Mouse (Mus musculus) left cerebral cortex, postnatal 36 days (tissue): ENCODE measurements around the gene 2310011J03Rik. TPM values are rescaled to one million over a fixed set of nuclear protein-coding genes. Genes with fewer than 3 reads are reported as not detected.

Source experiments
- DNase-seq, 2 experiments: peaks; one replicate each; pipeline ENCODE4 v3.0.0; 2021 to 2022; ENCODE audit warnings: low spot score in 2 of 2, mixed read lengths in 1 of 2
- intact Hi-C: fragments of 180-260 bp; cut with DNase I; formaldehyde crosslinking; loops from one replicate; pipeline ENCODE4 v1.15.1; 2025
- total RNA-seq, 2 experiments: library from RNA; stranded (reverse); gene quantifications; 2 replicates each; pipeline ENCODE4 v1.2.3; 2021

Gene 2310011J03Rik
- total RNA-seq, 2 experiments from 2014 or later, result 26.6 to 30.1 TPM

DNA sequence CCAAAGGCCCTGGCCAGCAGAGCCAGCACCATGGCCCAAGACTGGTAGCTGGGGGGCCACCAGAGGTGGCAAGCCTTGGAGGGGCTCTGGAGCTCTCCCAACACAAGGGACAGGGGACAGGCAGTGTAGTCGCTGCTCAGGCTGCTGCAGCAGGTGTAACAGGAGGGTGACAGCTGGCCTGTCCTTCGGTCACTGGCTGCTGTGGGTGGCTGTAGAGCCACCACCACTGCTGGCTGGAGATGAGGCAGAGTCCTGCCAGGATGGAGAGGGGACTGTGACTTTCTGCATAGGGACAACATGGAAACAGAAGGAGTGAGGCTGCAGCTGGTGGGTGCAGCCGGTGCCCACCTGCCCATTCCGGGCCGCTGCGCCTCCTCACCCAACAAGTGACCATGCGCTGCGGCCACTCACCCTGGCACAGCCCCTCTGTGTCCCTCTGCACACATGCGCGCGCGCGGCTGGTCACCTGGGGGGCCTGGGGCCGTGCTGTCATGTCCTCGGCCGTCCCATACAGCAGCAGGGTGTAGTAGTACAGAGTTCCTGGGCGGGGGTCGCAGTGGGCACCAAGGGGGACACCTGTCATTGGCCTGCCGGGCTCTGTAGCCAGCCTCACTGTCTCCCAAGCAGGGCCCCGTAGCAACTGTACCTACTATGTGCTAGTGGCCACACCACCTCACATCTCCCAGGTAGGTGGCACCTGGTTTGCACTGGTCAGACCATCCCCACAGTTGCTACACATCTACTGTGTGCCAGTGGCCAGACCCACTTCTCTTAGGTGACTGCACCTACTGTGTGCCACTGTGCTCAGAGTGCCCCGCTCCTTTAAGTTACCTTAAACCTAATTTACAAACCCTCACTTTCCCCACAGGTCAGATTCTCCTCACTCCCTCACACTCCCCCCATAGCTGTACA, 1.6 kb upstream of the 2310011J03Rik start:
- intact Hi-C loops, result no loop called here
- no peak for DNase-seq

DNA sequence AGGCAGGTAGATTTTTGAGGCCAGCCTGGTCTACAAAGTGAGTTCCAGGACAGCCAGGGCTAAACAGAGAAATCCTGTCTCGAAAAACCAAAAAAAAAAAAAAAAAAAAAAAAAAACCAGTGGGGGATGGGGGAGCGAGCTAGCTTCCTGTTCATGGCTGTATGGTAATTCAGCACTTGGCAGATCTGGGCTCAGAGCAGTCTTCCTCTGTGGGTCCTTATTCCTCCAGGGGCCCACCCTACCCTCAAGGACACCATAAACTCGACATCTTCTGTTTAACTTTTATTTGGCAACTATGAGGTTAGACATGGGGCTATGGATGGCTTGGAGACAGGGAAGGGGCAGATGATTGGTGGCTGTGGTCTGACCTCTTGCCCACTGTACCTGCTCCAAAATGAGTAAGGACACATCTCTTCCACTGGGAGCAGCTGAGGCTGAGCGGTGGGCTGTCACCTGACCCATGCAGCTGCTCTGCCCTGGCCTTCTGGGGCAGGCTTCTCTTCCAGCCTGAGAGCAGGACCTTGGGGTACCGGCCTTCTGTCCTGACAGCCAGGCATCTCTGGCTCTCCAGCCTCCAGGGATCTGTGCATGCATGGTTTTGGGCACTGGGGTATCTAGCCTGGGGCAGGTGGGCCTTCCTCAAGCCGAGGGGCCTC, 805 bp upstream of the 2310011J03Rik start:
- no peak for DNase-seq
- intact Hi-C loops, result no loop called here

DNA sequence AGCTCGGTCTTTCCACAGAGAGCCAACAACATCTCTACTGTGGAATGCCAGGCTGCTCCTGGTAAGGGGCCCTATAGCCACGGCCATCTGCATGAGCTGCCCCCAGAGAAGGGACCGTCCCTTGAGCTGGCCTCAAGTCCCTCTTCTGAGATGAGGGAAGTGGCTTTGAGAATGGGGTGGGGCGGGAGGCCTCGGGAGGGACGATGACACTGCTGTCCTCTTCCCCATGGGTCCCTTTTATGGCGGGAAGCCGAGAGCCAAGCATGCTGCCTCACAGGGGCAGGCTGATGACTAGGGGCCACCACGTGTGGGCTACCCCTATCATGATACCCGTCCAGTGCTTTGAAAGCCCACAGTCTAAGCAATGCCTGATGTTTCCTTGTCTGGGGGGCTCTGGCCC, 3.3 kb downstream of the 2310011J03Rik start:
- no peak for DNase-seq
- intact Hi-C loops, result no loop called here

DNA sequence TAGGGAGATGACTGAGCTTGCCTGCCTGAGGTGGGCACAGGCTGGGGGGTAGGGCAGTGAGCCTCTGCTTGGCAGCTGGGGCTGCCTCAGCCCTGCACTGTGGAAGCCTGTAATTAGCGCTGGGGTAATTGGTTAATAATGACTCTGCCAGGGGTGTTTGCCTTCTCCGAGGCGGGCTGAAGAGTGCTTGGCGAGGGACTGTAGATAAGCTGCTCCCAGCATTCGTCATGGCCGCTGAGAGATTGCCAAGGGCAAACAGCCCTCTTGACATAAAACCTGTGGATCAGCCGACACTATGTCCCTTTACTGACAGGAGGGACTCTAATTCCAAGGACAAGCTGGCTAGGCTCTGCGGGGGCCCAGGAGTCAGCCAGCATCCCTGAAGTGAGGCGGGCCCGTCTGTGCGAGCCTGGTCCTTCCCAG, 4.0 kb downstream of the 2310011J03Rik start:
- DNase-seq, result peak in 1 of 2 experiments; percentile 23

DNA sequence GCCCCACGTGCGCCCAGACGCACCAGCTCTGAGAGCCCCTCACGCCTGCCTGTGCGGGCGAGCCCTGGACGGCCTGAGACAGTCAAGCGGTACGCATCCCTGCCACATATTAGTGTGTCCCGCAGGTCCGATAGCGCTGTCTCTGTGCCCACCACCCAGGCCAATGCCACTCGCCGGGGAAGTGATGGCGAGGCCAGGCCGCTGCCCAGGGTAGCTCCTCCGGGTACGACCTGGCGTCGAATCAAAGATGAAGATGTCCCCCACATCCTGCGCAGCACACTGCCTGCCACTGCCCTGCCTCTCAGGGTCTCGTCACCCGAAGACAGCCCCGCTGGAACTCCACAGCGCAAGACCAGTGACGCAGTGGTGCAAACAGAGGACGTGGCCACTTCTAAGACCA, 5.0 kb downstream of the 2310011J03Rik start:
- intact Hi-C loops, result no loop called here
- peak in 1 of 2 experiments; percentile 18 for DNase-seq

More for the DNA sequence above, 4.0 kb downstream of the 2310011J03Rik start:
- intact Hi-C loops, result no loop called here

DNA sequence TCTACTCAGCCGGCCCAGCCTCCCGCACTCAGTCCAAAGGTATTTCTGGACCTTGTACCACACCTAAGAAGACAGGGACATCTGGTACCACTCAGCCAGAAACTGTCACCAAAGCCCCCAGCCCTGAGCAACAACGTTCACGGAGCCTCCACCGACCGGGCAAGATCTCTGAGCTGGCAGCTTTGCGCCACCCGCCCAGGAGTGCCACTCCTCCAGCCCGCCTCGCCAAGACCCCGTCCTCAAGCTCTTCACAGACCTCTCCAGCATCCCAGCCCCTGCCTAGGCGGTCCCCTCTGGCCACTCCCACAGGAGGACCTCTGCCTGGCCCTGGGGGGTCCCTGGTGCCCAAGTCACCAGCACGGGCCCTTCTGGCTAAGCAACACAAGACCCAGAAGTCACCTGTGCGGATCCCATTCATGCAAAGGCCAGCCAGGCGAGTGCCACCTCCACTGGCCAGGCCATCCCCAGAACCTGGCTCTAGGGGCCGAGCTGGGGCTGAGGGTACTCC, 5.8 kb downstream of the 2310011J03Rik start:
- intact Hi-C loops, result no loop called here

DNA sequence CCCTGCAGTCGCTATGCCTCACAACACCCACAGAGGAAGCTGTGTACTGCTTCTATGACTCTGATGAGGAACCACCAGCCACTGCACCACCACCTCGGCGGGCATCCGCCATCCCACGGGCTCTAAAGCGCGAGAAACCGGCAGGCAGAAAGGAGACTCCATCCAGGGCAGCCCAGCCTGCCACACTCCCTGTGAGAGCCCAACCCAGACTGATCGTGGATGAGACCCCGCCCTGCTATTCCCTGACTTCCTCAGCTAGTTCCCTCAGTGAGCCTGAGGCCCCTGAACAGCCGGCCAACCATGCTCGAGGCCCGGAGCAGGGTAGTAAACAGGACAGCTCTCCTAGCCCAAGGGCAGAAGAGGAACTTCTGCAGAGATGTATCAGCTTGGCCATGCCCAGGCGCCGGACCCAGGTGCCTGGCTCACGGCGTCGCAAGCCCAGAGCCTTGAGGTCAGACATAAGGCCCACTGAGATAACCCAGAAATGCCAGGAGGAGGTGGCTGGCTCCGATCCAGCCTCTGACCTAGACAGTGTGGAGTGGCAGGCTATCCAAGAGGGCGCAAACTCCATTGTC, 6.6 kb downstream of the 2310011J03Rik start:
- intact Hi-C loops, result no loop called here
- DNase-seq, result peak in 1 of 2 experiments; percentile 17

More for the DNA sequence above, 5.8 kb downstream of the 2310011J03Rik start:
- no peak for DNase-seq

DNA sequence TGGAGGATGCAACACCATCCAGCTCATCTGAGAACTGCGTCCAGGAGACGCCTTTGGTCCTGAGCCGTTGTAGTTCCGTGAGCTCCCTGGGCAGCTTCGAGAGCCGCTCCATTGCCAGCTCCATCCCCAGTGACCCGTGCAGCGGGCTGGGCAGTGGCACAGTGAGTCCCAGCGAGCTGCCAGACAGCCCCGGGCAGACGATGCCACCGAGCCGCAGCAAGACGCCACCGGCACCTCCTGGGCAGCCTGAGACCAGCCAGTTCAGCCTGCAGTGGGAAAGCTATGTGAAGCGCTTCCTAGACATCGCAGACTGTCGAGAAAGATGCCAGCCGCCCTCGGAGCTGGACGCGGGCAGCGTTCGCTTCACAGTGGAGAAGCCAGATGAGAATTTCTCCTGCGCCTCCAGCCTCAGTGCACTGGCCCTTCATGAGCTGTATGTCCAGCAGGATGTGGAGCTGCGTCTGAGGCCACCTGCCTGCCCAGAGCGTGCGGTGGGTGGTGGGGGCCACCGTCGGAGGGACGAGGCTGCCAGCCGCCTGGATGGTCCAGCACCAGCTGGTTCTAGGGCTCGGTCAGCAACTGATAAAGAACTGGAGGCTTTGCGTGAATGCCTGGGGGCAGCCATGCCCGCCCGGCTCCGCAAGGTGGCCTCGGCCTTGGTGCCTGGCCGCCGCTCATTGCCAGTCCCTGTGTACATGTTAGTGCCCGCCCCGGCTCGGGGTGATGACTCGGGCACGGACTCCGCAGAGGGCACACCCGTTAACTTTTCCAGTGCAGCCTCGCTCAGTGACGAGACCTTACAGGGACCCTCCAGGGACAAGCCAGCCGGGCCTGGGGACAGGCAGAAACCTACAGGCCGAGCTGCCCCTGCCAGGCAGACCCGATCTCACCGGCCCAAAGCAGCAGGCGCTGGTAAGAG, 7.5 kb downstream of the 2310011J03Rik start:
- DNase-seq, result peak; percentile 36
- intact Hi-C loops, result no loop called here

DNA sequence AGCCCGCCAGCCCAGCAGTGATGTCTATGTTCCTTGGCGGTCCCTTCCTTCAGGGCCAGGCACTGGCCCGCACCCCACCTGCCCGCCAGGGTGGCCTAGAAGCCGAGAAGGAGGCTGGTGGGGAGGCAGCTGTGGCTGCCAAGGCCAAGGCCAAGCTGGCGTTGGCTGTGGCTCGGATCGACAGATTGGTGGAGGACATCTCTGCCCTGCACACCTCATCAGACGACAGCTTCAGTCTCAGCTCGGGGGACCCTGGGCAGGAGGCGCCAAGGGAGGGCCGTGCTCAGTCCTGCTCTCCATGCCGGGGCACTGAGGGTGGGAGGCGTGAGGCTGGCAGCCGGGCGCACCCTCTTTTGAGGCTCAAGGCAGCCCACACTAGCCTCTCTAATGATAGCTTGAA, 8.8 kb downstream of the 2310011J03Rik start:
- DNase-seq, result no peak
- intact Hi-C loops, result no loop called here

DNA sequence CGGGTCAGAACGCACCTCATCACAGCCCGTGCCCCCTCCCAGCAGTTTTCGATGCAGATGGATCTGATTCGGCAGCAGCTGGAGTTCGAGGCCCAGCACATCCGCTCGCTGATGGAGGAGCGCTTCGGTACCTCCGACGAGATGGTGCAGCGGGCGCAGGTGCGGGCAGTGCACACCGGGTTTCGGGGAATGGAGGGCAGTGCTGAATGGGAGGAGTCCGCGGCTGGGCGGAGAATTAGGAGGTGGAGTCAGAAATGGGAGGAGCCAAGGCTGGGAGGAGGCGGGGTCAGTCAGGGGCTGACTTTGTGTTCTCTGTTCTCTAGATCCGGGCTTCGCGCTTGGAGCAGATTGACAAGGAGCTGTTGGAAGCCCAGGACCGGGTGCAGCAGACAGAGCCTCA, 15.5 kb downstream of the 2310011J03Rik start:
- intact Hi-C loops, result no loop called here
- no peak for DNase-seq

DNA sequence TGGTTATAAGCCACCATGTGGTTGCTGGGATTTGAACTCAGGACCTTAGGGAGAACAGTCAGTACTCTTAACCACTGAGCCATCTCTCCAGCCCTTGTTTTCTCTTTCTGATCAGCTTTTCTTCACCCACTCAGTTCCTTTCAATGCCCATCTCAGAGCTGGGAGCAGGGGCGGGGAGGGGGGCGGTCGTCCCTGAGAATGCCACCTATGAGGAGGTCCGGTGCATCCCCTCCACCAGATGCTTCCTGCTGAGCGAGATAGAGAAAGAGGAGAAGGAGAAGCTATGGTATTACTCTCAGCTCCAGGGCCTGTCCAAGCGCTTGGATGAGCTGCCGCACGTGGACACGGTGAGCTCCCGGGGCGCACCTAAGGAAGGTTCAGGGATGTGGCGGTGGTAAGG, 15.9 kb downstream of the 2310011J03Rik start:
- intact Hi-C loops, result no loop called here
- DNase-seq, result no peak

DNA sequence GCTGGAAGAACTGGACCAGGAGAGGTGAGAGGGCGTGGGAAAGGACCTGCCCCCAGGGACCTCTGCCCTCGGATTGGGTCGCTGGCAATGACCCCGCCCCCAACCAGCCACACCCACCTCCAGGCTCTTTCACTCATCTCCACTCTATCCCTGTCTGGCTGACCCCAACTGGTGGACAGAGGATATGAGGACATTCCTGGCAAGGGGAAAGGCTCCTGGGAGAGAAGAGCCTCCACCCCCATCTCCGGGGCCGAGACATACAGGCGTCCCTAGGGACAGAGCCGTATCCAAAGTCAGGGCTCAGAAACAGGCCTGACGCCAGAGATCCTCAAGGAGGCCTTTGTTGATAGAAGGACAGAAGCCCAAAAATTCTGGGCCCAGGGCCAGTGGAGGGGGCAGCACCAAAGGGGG, 17.9 kb downstream of the 2310011J03Rik start:
- intact Hi-C loops, result no loop called here
- peak in 1 of 2 experiments; percentile 48 for DNase-seq

DNA sequence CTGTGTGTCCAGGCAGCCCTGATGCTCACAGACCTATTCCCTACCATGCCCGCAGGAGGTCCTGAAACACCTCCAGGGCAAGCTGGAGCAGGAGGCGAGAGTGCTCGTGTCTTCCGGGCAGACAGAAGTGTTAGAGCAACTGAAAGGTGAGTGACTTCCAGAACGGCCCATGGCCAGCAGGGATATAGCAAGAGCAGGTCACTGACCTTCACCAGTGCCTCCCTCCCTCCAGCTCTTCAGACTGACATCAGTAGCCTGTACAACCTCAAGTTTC, 18.3 kb downstream of the 2310011J03Rik start:
- intact Hi-C loops, result no loop called here
- no peak for DNase-seq

DNA sequence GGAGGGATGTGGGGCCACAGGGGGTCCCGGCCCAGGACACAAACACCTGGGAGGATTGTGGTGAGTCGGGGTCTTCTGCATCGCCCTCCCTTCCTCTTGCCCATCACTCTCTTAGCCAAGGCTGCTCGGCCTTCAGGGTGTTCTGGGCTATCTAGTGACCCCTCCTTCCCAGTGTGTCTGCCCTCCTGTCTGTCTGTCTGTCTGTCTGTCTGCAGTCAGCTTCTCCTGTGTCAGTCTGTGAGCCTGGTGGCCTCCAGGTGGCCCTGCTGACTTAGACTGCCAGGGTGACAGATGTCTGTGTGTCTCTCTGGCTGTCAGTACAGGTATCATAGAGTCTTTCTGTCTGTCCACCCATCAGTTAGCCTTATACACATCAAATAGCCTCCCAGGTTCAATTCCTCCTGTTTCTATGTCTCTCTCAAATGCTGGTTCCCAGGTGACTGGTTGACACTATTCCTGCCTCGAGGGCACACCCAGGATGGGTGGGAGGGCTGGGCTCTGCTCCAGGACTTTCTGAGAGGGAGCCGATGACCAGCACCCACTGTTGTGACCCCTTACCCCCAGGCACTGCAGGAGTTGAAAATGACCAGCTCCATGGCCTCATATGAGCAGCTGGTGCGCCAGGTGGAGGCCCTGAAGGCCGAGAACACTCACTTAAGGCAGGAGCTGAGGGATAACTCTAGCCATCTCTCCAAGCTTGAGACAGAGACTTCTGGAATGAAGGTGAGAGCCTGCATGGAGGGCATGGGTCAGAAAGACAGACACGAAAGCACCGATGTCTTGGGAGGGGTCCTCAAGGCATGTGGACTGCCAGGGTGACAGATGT, 18.9 kb downstream of the 2310011J03Rik start:
- DNase-seq, result no peak
- intact Hi-C loops, result no loop called here

DNA sequence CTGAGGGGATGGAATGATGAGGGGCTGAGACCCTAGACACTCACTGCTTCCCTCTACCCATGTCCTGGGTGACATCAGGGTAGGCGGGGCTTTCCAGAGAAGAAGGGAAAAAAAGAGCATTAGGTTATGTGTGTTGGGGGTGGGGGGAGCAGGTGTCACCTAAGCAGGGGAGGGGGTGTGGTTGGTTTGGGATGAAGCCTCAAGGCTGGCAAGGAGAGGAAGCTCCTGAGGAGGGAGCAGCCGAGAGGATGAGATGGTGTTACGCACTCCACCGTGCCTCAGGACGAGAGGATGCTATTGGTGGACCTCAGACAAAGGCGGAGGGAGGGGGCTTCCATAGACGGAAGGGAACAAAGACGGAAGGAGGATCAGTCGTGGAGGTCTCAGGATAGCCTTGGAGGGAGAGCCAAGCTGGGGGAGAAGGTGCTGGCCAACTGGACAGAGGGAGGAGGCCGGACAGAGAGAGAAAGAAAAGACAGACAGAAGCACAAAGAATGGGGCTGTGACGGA, 19.6 kb downstream of the 2310011J03Rik start:
- intact Hi-C loops, result no loop called here
- no peak for DNase-seq

DNA sequence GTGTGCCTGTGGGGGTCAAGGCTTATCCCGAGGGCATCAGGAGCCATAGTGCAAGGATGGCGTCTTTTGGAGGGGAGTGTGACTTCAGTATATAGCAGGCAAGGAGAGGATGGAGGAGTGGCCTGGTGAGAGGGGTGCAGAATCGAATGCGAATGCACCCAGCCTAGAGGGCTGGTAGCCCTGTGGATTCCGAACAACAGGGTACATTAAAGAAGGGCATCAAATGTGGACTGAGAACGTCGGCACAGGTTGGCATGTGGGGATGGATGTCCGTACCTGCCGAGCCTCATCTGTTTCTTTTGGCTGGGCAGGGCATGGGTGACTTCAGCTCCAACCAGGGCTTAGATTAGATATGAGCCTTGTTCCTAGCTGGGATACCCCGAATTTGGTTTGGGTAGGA, 20.5 kb downstream of the 2310011J03Rik start:
- DNase-seq, result no peak
- intact Hi-C loops, result no loop called here

DNA sequence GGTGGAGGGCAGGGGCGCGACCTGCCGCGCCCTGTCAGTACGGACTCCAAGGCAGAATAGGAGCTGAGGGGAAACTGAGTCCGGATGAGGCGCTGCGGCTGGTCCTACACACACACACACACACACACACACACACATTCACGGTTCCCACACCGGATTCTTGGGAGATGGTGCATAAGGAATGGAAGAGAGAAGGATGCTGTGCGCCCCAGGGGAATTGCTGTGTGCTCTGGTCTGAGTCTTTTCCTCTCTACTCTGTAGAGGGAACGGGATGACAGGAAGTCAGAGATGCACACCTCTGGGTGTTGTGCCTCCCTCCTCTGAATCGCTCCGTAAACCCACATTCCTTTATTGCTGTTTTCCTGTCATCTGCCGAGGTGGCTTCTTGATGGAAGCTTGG, 21.0 kb downstream of the 2310011J03Rik start:
- DNase-seq, result no peak
- intact Hi-C loops, result no loop called here

DNA sequence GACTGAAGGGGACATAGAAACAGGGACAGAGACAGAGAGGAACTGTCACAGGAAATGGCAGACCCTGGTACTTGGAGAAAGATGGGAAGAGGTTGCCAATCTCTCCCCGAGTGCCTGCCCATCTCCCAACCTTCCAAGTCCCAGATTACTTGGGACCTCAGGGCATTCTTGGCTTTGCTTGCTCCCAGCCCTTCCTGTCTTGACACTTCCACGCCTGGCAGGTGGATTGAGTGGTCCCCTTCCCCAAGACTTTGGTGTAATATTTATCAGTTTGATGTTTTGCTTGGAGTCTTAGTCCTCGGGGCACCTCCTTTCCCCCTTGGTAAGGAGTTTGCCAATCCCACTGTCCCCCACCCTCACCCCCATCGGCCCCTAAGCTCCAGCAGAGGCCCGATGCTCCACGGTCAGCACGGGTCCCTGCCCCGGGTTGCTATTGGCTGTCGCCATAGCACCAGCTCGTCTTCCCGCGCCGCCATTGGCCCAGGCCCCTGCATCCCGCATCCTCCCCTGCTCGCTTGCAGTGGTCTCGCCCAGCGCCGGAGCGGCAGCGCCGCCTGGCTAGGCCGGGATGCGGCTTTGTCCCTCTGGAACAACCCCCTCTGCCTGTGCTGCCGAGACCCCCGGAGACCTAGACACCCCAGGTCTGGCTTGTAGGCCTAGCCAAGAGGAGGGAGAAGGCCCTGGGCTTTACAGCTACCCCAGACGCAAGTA, 21.6 kb downstream of the 2310011J03Rik start:
- intact Hi-C loops, result no loop called here
- peak; percentile 90 to 93 for DNase-seq
